Mouse (Mus musculus): ENCODE results near the gene Taf4. TPM values are rescaled to one million over a fixed set of nuclear protein-coding genes. Genes with fewer than 3 reads are reported as not detected.

The Taf4 gene
- polyA plus RNA-seq, 1 experiment from 2014 or later: 3.7 TPM

DNA sequence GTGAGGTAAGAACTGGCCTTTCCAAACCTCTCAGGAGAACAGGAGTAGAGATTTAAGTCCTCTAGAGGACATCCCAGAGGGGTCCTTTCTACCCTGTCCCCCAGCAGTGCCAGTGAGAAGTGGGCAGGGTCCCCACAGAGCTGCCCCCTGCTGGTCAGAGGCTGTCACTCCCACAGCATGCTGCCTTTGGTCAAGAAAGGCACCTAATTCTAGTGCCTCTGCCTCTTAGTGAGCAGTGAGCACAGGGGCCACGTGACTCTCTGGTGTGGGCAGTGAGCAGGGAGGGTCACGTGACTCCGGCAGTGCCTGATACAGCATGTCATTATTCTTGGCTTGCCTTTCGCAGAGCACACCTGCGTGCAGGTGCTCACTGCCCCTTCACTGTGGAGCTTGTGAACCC lies 103.1 kb downstream of the Taf4 start:
- H3K27me3 ChIP-seq: 0 out of 2 replicates have a peak, but pooled peaks cover 3% of the 10 kb centered on the region
- no peaks in the 10 kb centered on the region for H3K36me3 ChIP-seq
- H3K27ac ChIP-seq: no peak overlapping the region
- no peaks in the 10 kb centered on the region for H3K9me3 ChIP-seq
- no peak overlapping the region for H3K9ac ChIP-seq
- no peak overlapping the region for H3K4me3 ChIP-seq
- ATAC-seq (ENCODE audit: borderline replicate concordance, extremely low read depth, low FRiP score, low TSS enrichment): no peak
- no peaks in the 10 kb centered on the region for H3K4me1 ChIP-seq
- WGBS: 32% methylated on average over 5 of the region's 5 CpGs
- no peak overlapping the region for H3K4me2 ChIP-seq

DNA sequence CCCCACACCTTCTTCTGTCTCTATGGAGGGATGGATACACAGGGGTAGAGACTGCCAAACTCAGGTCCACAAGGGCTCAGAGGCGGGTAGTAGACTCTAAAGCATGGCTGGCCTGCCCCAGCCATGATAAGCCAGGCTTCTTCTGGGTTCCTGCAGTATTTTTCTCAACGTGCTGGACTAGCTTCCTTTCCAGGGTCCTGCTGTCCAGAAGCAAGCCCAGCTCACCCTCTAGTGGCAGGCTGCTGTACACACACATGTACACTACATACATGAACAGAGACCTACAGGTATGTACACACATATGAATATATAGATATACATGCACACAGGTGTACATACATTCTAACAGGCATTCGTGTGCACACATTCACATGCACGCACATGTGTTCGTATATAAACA lies 103.7 kb downstream of the Taf4 start:
- ATAC-seq (ENCODE audit: borderline replicate concordance, extremely low read depth, low FRiP score, low TSS enrichment): no peak
- H3K27ac ChIP-seq: no peak overlapping the region
- H3K4me1 ChIP-seq: 0 out of 2 replicates have a peak, but pooled peaks cover 3% of the 10 kb centered on the region
- H3K9ac ChIP-seq: no peak overlapping the region
- no peaks in the 10 kb centered on the region for H3K36me3 ChIP-seq
- H3K4me3 ChIP-seq: no peak overlapping the region
- H3K9me3 ChIP-seq: no peaks in the 10 kb centered on the region
- 0 out of 2 replicates have a peak, but pooled peaks cover 3% of the 10 kb centered on the region for H3K27me3 ChIP-seq
- 60% methylated on average over 5 of the region's 5 CpGs for WGBS
- H3K4me2 ChIP-seq: no peak overlapping the region

DNA sequence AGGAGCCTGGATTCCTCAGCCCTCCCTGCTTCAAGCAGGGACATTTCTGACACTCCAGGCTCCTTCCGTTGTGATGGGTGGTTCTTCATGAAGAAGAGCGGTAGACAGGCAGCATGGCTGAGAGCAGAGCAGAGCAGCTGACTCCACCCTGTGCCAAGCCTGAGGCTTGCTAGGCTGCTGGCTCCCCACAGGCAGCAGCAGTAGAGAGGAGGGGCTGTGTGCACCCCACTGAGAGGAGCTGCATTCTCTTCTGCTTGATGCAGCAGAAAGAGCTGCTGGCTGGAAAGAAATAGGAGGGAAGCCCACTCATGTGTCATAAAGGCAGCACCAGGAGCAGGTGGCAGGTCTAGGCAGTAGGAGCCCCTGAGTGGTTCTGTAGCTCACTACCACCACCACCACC lies 106.6 kb downstream of the Taf4 start:
- Histone ChIP-seq H3K27me3 (no peaks in the 10 kb centered on the region), H3K4me2 (no peak overlapping the region), H3K9me3 (no peaks in the 10 kb centered on the region), H3K9ac (no peak overlapping the region), H3K4me1 (0 out of 2 replicates have a peak, but pooled peaks cover 3% of the 10 kb centered on the region), H3K36me3 (no peaks in the 10 kb centered on the region), H3K4me3 (no peak overlapping the region), H3K27ac (no peak overlapping the region)
- WGBS: 31% methylated on average over 2 of the region's 2 CpGs
- no peak for ATAC-seq (ENCODE audit: borderline replicate concordance, extremely low read depth, low FRiP score, low TSS enrichment)

DNA sequence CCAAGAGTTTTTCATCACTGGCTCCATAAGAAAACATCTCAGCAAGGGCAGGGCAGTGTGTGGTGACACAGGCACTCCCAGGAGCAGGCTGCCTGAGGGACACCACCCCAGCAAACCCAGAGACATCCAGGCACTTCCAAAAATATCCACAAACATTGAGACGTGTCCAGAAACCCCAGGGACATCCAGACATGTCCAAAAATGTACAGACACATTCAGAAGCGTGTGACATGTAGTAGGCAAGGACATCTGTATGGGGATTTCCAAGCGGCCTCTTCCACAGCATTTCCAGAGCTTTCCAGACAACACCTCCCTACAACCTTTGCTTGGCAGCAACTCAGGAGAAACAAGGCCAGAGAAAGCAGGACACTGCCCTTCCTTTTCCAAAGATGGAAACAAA lies 108.8 kb downstream of the Taf4 start:
- H3K27me3 ChIP-seq: no peaks in the 10 kb centered on the region
- ATAC-seq (ENCODE audit: borderline replicate concordance, extremely low read depth, low FRiP score, low TSS enrichment): no peak
- no peak overlapping the region for H3K9ac ChIP-seq
- no peaks in the 10 kb centered on the region for H3K36me3 ChIP-seq
- H3K4me2 ChIP-seq: no peak overlapping the region
- no peak overlapping the region for H3K4me3 ChIP-seq
- no peaks in the 10 kb centered on the region for H3K9me3 ChIP-seq
- 0 out of 2 replicates have a peak, but pooled peaks cover 3% of the 10 kb centered on the region for H3K4me1 ChIP-seq
- H3K27ac ChIP-seq: no peak overlapping the region
- 52% methylated on average over 3 of the region's 3 CpGs for WGBS

DNA sequence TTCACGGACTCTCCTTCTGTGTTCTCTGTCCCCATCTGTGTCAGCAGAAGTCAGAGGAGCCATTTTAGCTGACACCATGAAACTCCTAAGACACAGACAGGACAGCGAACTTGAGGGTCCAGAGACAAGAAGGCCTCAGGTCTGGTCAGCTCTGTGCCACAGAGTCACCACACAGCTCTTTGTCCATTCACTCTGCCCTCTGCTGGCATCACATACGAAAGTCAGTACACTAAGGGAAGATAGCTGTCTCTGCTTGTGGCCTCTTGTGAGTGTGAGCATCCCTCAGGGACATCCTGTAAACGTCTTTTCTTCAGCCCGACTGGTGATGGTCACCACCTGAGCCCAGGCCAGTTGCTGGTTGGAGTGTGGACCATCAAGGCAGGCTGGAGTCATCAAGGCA lies 111.3 kb downstream of the Taf4 start:
- no peak overlapping the region for H3K27ac ChIP-seq
- H3K9me3 ChIP-seq: no peaks in the 10 kb centered on the region
- H3K9ac ChIP-seq: no peak overlapping the region
- 0 out of 2 replicates have a peak, but pooled peaks cover 3% of the 10 kb centered on the region for H3K4me1 ChIP-seq
- no peak overlapping the region for H3K4me2 ChIP-seq
- ATAC-seq (ENCODE audit: borderline replicate concordance, extremely low read depth, low FRiP score, low TSS enrichment): no peak
- H3K36me3 ChIP-seq: no peaks in the 10 kb centered on the region
- H3K4me3 ChIP-seq: no peak overlapping the region
- WGBS: 68% methylated on average over 5 of the region's 5 CpGs
- H3K27me3 ChIP-seq: no peaks in the 10 kb centered on the region

DNA sequence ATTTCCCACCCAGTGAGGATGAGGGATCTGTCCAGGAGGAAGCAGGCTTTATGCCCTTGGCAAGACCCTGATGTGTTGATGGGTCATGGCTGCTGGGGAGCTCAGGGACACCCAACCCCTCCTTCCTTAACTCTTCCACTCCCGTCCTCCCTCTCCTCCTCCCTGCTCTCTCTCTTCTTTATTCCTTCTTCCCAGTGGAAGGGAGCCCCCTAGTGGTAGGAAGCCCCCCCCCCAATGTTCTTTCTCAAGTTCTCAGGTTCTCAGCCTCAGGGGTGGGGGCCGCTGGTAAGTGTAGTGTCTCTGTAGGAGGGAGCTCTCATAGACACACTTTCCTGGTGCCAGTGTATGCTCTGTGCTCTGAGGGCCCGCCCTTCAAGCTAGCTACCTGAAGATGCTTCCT lies 113.2 kb downstream of the Taf4 start:
- Histone ChIP-seq H3K9ac (no peak overlapping the region), H3K27me3 (no peaks in the 10 kb centered on the region), H3K9me3 (no peaks in the 10 kb centered on the region), H3K4me2 (no peak overlapping the region), H3K4me3 (no peak overlapping the region), H3K27ac (no peak overlapping the region), H3K4me1 (0 out of 2 replicates have a peak, but pooled peaks cover 3% of the 10 kb centered on the region), H3K36me3 (no peaks in the 10 kb centered on the region)
- no peak for ATAC-seq (ENCODE audit: borderline replicate concordance, extremely low read depth, low FRiP score, low TSS enrichment)
- 65% methylated on average over 3 of the region's 3 CpGs for WGBS

DNA sequence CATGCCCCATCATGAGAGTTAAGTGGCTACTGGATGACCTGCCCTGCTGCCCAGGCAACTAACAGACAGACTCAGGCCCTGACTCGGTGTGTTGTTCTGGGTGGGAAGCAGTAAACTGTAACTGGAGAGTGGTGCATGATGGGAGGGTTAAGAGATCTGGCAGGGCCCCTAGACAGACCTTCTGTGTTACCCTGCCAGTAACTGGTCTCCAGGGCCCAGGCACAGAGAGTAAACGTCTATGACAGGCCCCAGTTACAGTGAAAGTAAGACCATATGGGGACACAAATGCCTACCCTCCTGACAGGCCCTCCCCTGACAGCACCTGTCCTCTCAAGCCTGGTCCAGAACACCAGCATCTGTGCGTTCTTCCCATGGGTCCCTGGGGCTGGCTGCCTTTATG lies 113.8 kb downstream of the Taf4 start:
- WGBS: 68% methylated on average over 3 of the region's 3 CpGs
- ATAC-seq (ENCODE audit: borderline replicate concordance, extremely low read depth, low FRiP score, low TSS enrichment): no peak
- H3K27ac ChIP-seq: no peak overlapping the region

More for the DNA sequence above, 113.8 kb downstream of the Taf4 start:
- no peaks in the 10 kb centered on the region for H3K27me3 ChIP-seq
- H3K9me3 ChIP-seq: no peaks in the 10 kb centered on the region
- H3K4me2 ChIP-seq: no peak overlapping the region
- H3K4me3 ChIP-seq: no peak overlapping the region
- no peaks in the 10 kb centered on the region for H3K36me3 ChIP-seq
- no peaks in the 10 kb centered on the region for H3K4me1 ChIP-seq
- H3K9ac ChIP-seq: no peak overlapping the region

Other genes starting within 250 kb of the Taf4 start
- 7.5 and 9.5 TPM in 2 replicates for gene Lsm14b, start 48.3 kb upstream of the Taf4 start, polyA plus RNA-seq (2015; fragmentation: Nextera tagmentation; extraction: Ambion mirVana)
- gene Psma7, start 65.8 kb upstream of the Taf4 start, polyA plus RNA-seq (2015; fragmentation: Nextera tagmentation; extraction: Ambion mirVana): 513 and 529 TPM in 2 replicates
- 4.0 and 4.5 TPM in 2 replicates for gene Ss18l1, start 65.9 kb upstream of the Taf4 start, polyA plus RNA-seq (2015; fragmentation: Nextera tagmentation; extraction: Ambion mirVana)
- gene Mtg2, start 93.9 kb upstream of the Taf4 start, polyA plus RNA-seq (2015; fragmentation: Nextera tagmentation; extraction: Ambion mirVana): 26.4 and 26.6 TPM in 2 replicates
- not detected in 2 replicates for gene Hrh3, start 127.8 kb upstream of the Taf4 start, polyA plus RNA-seq (2015; fragmentation: Nextera tagmentation; extraction: Ambion mirVana)
- 30.9 and 32.5 TPM in 2 replicates for gene Osbpl2, start 142.7 kb upstream of the Taf4 start, polyA plus RNA-seq (2015; fragmentation: Nextera tagmentation; extraction: Ambion mirVana)
- gene Adrm1, start 194.8 kb upstream of the Taf4 start, polyA plus RNA-seq (2015; fragmentation: Nextera tagmentation; extraction: Ambion mirVana): 184 and 191 TPM in 2 replicates
- gene Lama5, start 249.2 kb upstream of the Taf4 start, polyA plus RNA-seq (2015; fragmentation: Nextera tagmentation; extraction: Ambion mirVana): 79.0 and 83.2 TPM in 2 replicates